Mouse (Mus musculus) heart, embryonic 12.5 days (tissue): Measurements from ENCODE around the gene B9d2. TPM values are rescaled to one million over a fixed set of nuclear protein-coding genes. Genes with fewer than 3 reads are reported as not detected.
A peak's percentile ranks its signal among the peaks of the same experiment; 100 is the strongest.

ENCODE experiments used
- ATAC-seq: fragments of 200-750 bp; cut with Nextera tagmentation; 2 replicates; pipeline ENCODE4 v1.8.0; 2017; ENCODE audit warnings: moderate TSS enrichment, moderate library complexity; ENCODE audit not compliant: insufficient number of reproducible peaks, low FRiP score
- H3K27ac ChIP-seq: fragments of 300-500 bp; sonication (generic); 2 replicates; pipeline ENCODE4 v1.5.1; 2016; ENCODE audit warnings: mild to moderate bottlenecking, moderate library complexity; ENCODE audit not compliant: poor library complexity, severe bottlenecking
- H3K27me3 ChIP-seq: fragments of 300-500 bp; sonication (generic); replicated peaks from 2 replicates; pipeline ENCODE4 v1.6.1; 2016; ENCODE audit warnings: mild to moderate bottlenecking, moderate library complexity
- H3K36me3 ChIP-seq: fragments of 300-500 bp; sonication (generic); 2 replicates; pipeline ENCODE4 v1.6.1; 2016; ENCODE audit warnings: mild to moderate bottlenecking, moderate library complexity
- H3K4me1 ChIP-seq: fragments of 300-500 bp; sonication (generic); replicated peaks from 2 replicates; pipeline ENCODE4 v1.6.1; 2016; ENCODE audit warnings: mild to moderate bottlenecking
- H3K4me2 ChIP-seq: fragments of 300-500 bp; sonication (generic); 2 replicates; pipeline ENCODE4 v1.6.1; 2016; ENCODE audit warnings: mild to moderate bottlenecking, moderate library complexity
- H3K4me3 ChIP-seq: fragments of 300-500 bp; sonication (generic); 2 replicates; pipeline ENCODE4 v1.5.1; 2016; ENCODE audit warnings: mild to moderate bottlenecking
- H3K9ac ChIP-seq: fragments of 300-500 bp; sonication (generic); 2 replicates; pipeline ENCODE4 v1.6.1; 2016; ENCODE audit warnings: mild to moderate bottlenecking, moderate library complexity
- H3K9me3 ChIP-seq: fragments of 300-500 bp; sonication (generic); replicated peaks from 2 replicates; pipeline ENCODE4 v1.6.1; 2016; ENCODE audit warnings: mild to moderate bottlenecking, moderate library complexity
- WGBS: fragments of 180-500 bp; shearing (Covaris S2); methylation state at CpG from one replicate; pipeline ENCODE4 v1.1.7; 2016; 5-methylcytosine and 5-hydroxymethylcytosine counted together
- polyA plus RNA-seq: library from polyadenylated mRNA; unstranded; fragments of >200 nt; fragmentation: Nextera tagmentation; extraction: Ambion mirVana; gene quantifications from 2 replicates; pipeline ENCODE4 v1.2.1, GENCODE M21; 2016

Gene B9d2
- polyA plus RNA-seq, 1 experiment from 2014 or later: 22.8 TPM

DNA sequence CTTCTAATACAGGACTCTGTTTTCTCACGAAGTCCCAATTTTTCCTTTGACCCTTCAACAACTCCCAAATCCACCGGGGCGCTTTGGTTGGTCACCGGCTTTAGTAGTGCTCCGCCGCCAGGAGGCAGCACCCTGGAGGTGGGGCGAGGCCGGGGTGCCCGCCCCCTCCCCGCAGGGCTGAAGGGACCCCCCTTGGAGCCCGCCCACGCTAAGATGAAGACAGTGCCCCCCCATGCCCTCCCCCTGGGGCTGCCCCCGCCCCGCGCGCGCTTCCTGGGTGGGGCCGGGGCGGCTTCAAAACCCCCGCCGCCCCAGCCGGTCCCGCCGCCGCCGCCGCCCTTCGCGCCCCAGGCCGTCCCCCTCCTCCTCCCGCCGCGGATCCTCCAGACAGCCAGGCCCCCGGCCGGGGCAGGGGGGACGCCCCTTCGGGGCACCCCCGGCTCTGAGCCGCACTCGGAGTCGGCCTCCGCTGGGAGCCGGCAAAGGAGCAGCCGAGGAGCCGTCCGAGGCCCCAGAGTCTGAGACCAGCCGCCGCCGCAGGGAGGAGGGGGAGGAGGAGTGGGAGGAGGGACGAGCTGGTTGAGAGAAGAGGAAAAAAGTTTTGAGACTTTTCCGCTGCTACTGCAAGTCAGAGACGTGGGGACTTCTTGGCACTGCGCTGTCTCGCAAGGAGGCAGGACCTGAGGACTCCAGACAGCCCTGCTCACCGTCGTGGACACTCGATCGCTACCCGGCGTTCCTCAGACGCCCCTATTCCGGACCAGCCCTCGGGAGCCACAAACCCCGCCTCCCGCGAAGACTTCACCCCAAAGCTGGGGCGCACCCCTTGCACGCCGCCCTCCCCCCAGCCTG is 6.3 kb downstream of the B9d2 start, which contains the start of gene Tgfb1:
Gene Tgfb1, plus strand, starts transcription at position 323 of the 852 bp plus-strand sequence.
- Histone ChIP-seq H3K27ac (peak within 1 kb of the TSS; percentile 75), H3K9ac (peak within 1 kb of the TSS; percentile 71), H3K9me3 (no peaks in the 10 kb centered on the region), H3K4me3 (peak within 1 kb of the TSS; percentile 59), H3K4me2 (peak within 1 kb of the TSS; percentile 89), H3K4me1 (peaks cover 34% of the 10 kb centered on the region), H3K27me3 (no peaks in the 10 kb centered on the region; the same call in 1 of the 2 replicates), H3K36me3 (peaks cover 12% of the 10 kb centered on the region)
- WGBS: under 1% methylated on average over 46 of the region's 69 CpGs
- ATAC-seq: peak; percentile 49

- H3K27me3 ChIP-seq: no peaks in the 10 kb centered on the region; the same call in 1 of the 2 replicates
- peak overlapping the region; percentile 89 for H3K4me2 ChIP-seq
- ATAC-seq: peak; percentile 4; the same call in 1 of the 2 replicates
- H3K9me3 ChIP-seq: no peaks in the 10 kb centered on the region
- WGBS: under 1% methylated on average over 47 of the region's 47 CpGs
- H3K27ac ChIP-seq: peak overlapping the region; percentile 29
- H3K4me3 ChIP-seq: peak overlapping the region; percentile 59
- H3K36me3 ChIP-seq: peaks cover 15% of the 10 kb centered on the region
- peaks cover 29% of the 10 kb centered on the region for H3K4me1 ChIP-seq
- H3K9ac ChIP-seq: peak overlapping the region; percentile 71
These were observed 7.3 kb downstream of the B9d2 start for GRCm38 (mm10) chr7:25687811-25688401.

- Histone ChIP-seq H3K27me3 (no peaks in the 10 kb centered on the region; the same call in 1 of the 2 replicates), H3K4me2 (peak overlapping the region; percentile 89), H3K36me3 (peaks cover 16% of the 10 kb centered on the region), H3K9ac (peak overlapping the region; percentile 71), H3K27ac (peak overlapping the region; percentile 29), H3K4me3 (peak overlapping the region; percentile 59), H3K4me1 (peaks cover 19% of the 10 kb centered on the region), H3K9me3 (no peaks in the 10 kb centered on the region)
- WGBS: under 1% methylated on average over 51 of the region's 52 CpGs
- ATAC-seq: peak; percentile 81
These were observed 8.4 kb downstream of the B9d2 start for GRCm38 (mm10) chr7:25688810-25689586.

DNA sequence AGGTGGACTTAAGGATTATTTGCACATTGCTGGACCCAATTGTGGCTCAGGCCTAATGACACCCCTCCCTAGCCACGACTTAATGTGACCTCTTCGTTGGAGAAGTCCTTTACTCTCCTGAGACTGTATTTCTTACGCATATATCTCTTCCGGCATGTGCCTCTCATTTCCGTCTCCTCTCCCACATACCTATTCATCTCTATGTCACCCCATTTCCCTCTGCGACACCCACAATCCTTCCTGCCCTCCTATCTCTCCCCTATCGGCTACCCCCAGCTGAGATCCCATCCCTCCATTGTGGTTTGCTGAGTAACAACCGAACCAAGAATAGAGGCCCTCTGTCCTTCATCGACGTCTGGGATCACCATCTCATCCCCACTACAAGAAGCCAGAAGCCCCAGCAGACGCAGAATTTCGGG is 9.0 kb downstream of the B9d2 start:
- WGBS: 5% methylated on average over 12 of the region's 12 CpGs
- peak overlapping the region; percentile 89 for H3K4me2 ChIP-seq
- ATAC-seq: no peak
- H3K36me3 ChIP-seq: peaks cover 20% of the 10 kb centered on the region
- peak overlapping the region; percentile 45; the same call in 1 of the 2 replicates for H3K27ac ChIP-seq
- H3K9ac ChIP-seq: peak overlapping the region; percentile 71; the same call in 1 of the 2 replicates
- H3K27me3 ChIP-seq: no peaks in the 10 kb centered on the region; the same call in 1 of the 2 replicates
- H3K4me1 ChIP-seq: peaks cover 19% of the 10 kb centered on the region
- no peaks in the 10 kb centered on the region for H3K9me3 ChIP-seq
- H3K4me3 ChIP-seq: peak overlapping the region; percentile 59

DNA sequence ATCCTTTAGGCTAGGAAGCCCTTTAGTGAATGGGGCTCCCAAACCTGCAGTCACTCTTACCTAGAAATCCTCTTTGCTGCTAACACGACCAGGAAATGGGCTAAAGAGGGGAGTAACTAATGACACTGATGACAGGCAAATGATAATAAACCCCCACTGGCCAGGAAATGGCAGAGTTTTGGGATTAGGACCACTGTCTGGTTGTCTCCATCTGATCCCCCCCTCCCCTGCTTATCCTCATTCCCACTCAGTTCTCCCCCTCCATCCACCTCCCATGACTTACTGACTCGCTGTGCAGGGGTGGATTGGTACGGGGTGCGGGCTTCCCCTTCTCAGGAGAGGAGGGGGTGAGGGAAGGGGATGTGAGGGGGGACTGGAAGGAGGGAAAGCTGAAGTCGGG is 9.5 kb downstream of the B9d2 start:
- Histone ChIP-seq H3K4me2 (peak overlapping the region; percentile 89), H3K27ac (peak overlapping the region; percentile 45; the same call in 1 of the 2 replicates), H3K27me3 (no peaks in the 10 kb centered on the region; the same call in 1 of the 2 replicates), H3K36me3 (peaks cover 22% of the 10 kb centered on the region), H3K9ac (no peak overlapping the region), H3K4me1 (peaks cover 19% of the 10 kb centered on the region), H3K9me3 (no peaks in the 10 kb centered on the region), H3K4me3 (peak overlapping the region; percentile 59)
- WGBS: 29% methylated on average over 5 of the region's 5 CpGs
- ATAC-seq: no peak

DNA sequence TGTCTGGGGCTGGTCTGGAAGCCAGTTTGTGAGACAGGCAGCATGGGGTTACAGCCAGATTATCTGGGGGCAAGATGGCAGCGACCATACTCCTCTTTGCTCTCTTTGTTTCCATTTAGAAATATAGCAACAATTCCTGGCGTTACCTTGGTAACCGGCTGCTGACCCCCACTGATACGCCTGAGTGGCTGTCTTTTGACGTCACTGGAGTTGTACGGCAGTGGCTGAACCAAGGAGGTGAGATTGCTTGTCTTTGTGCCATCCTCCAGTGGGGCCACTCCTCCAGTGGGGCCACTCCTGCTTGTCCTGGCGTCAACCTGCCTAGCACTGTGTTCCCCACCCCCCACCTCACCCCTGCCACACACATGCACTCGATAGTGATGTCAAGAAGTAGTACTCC is 13.5 kb downstream of the B9d2 start:
- Histone ChIP-seq H3K9me3 (no peaks in the 10 kb centered on the region), H3K4me3 (no peak overlapping the region), H3K9ac (no peak overlapping the region), H3K4me2 (no peak overlapping the region), H3K4me1 (peaks cover 8% of the 10 kb centered on the region), H3K36me3 (peaks cover 52% of the 10 kb centered on the region), H3K27ac (no peak overlapping the region), H3K27me3 (no peaks in the 10 kb centered on the region)
- 72% methylated on average over 8 of the region's 8 CpGs for WGBS
- ATAC-seq: no peak

GRCm38 (mm10) chr7:25699851-25700250 is 19.3 kb downstream of the B9d2 start:
- H3K4me3 ChIP-seq: no peak overlapping the region
- no peak overlapping the region for H3K9ac ChIP-seq
- peaks cover 10% of the 10 kb centered on the region; the same call in 1 of the 2 replicates for H3K9me3 ChIP-seq
- H3K4me2 ChIP-seq: no peak overlapping the region
- peaks cover 17% of the 10 kb centered on the region for H3K4me1 ChIP-seq
- peaks cover 57% of the 10 kb centered on the region for H3K36me3 ChIP-seq
- no peak overlapping the region for H3K27ac ChIP-seq
- H3K27me3 ChIP-seq: no peaks in the 10 kb centered on the region
- ATAC-seq: no peak
- WGBS: 65% methylated on average over 13 of the region's 13 CpGs

GRCm38 (mm10) chr7:25700732-25701131 is 20.2 kb downstream of the B9d2 start:
- H3K27me3 ChIP-seq: no peaks in the 10 kb centered on the region
- H3K4me3 ChIP-seq: no peak overlapping the region
- ATAC-seq: no peak
- H3K36me3 ChIP-seq: peaks cover 52% of the 10 kb centered on the region
- no peak overlapping the region for H3K9ac ChIP-seq
- H3K27ac ChIP-seq: no peak overlapping the region
- 76% methylated on average over 12 of the region's 12 CpGs for WGBS
- H3K9me3 ChIP-seq: peaks cover 10% of the 10 kb centered on the region; the same call in 1 of the 2 replicates
- H3K4me2 ChIP-seq: no peak overlapping the region
- H3K4me1 ChIP-seq: peaks cover 26% of the 10 kb centered on the region

DNA sequence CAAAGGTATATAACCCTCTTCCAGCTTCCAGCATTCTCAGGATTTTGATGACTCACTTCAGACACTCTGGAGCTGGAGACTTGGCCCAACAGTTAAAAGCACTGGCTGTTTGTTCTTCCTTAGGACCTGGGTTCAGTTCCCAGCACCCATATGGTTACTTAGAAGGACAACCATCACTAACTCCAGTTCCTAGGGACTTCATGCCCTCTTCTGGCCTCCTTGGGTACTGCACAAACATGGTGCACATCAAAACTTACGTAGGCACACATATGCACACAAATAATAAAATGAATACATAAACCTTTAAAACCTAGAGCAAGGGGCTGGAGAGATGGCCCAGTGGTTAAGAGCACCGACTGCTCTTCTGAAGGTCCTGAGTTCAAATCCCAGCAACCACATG is 21.8 kb downstream of the B9d2 start:
- Histone ChIP-seq H3K27ac (no peak overlapping the region), H3K4me1 (peaks cover 42% of the 10 kb centered on the region), H3K27me3 (no peaks in the 10 kb centered on the region), H3K4me2 (no peak overlapping the region), H3K9ac (no peak overlapping the region), H3K36me3 (peaks cover 43% of the 10 kb centered on the region), H3K4me3 (no peak overlapping the region), H3K9me3 (peaks cover 10% of the 10 kb centered on the region; the same call in 1 of the 2 replicates)
- 97% methylated on average over 2 of the region's 2 CpGs for WGBS
- no peak for ATAC-seq

GRCm38 (mm10) chr7:25703793-25704494 is 23.4 kb downstream of the B9d2 start:
- H3K4me2 ChIP-seq: peak overlapping the region; percentile 71
- 0 out of 2 replicates have a peak, but pooled peaks have one; percentile 10 for ATAC-seq
- no peak overlapping the region for H3K27ac ChIP-seq
- H3K4me1 ChIP-seq: peaks cover 51% of the 10 kb centered on the region
- 25% methylated on average over 10 of the region's 10 CpGs for WGBS
- H3K4me3 ChIP-seq: no peak overlapping the region
- no peaks in the 10 kb centered on the region for H3K27me3 ChIP-seq
- H3K36me3 ChIP-seq: peaks cover 27% of the 10 kb centered on the region
- peak overlapping the region; percentile 20; the same call in 1 of the 2 replicates for H3K9ac ChIP-seq
- H3K9me3 ChIP-seq: peaks cover 10% of the 10 kb centered on the region; the same call in 1 of the 2 replicates
